Mouse (Mus musculus) cerebellum, adult 9-10 months (tissue): ENCODE measurements around the gene Il9r.

ENCODE experiments used
- DNase-seq: peaks from one replicate; pipeline ENCODE4 v3.0.0; 2022

The Il9r gene

GRCm38 (mm10) chr11:32157791-32158594, 42.1 kb downstream of the Il9r start:
- peak; percentile 48 for DNase-seq

GRCm38 (mm10) chr11:32156854-32157630, 43.0 kb downstream of the Il9r start:
- DNase-seq: no peak

GRCm38 (mm10) chr11:32153216-32153615, 46.9 kb downstream of the Il9r start:
- no peak for DNase-seq

GRCm38 (mm10) chr11:32152814-32153213, 47.3 kb downstream of the Il9r start:
- no peak for DNase-seq

- DNase-seq: no peak
These were observed 48.8 kb downstream of the Il9r start for GRCm38 (mm10) chr11:32151243-32151642.

GRCm38 (mm10) chr11:32149605-32150004, 50.5 kb downstream of the Il9r start:
- no peak for DNase-seq

- DNase-seq: no peak
These were observed 57.3 kb downstream of the Il9r start for GRCm38 (mm10) chr11:32142771-32143170.

GRCm38 (mm10) chr11:32141627-32142586, 58.2 kb downstream of the Il9r start:
- no peak for DNase-seq

GRCm38 (mm10) chr11:32141034-32141433, 59.0 kb downstream of the Il9r start:
- peak; percentile 63 for DNase-seq

GRCm38 (mm10) chr11:32139528-32139961, 60.5 kb downstream of the Il9r start:
- no peak for DNase-seq

GRCm38 (mm10) chr11:32138614-32138964, 61.5 kb downstream of the Il9r start:
- DNase-seq: no peak

GRCm38 (mm10) chr11:32137719-32138613, 62.1 kb downstream of the Il9r start:
- no peak for DNase-seq
